Mouse (Mus musculus) liver, postnatal 0 days (tissue): Measurements from ENCODE around the gene Olfr427. TPM values are rescaled to one million over a fixed set of nuclear protein-coding genes. Genes with fewer than 3 reads are reported as not detected.

ENCODE experiments used
- ATAC-seq: fragments of 200-750 bp; cut with Nextera tagmentation; 2 replicates; pipeline ENCODE4 v1.8.0; 2017; ENCODE audit warnings: mild to moderate bottlenecking, moderate library complexity
- DNase-seq: peaks from one replicate; pipeline ENCODE4 v3.0.0-alpha.2; 2016
- H3K27ac ChIP-seq: fragments of 300-500 bp; sonication (generic); 2 replicates; pipeline ENCODE4 v1.5.1; 2014; ENCODE audit warnings: antibody characterized with exemption, moderate library complexity, mild to moderate bottlenecking, low read depth
- H3K27me3 ChIP-seq: fragments of 300-500 bp; sonication (generic); 2 replicates; pipeline ENCODE4 v1.6.1; 2014; ENCODE audit warnings: low read length, control low read depth, mixed read lengths; ENCODE audit not compliant: insufficient read depth
- H3K36me3 ChIP-seq: fragments of 300-500 bp; sonication (generic); replicated peaks from 2 replicates; pipeline ENCODE4 v1.6.1; 2014; ENCODE audit warnings: mild to moderate bottlenecking, control low read depth, low read length, moderate library complexity, mixed read lengths; ENCODE audit not compliant: insufficient read depth
- H3K4me1 ChIP-seq: fragments of 300-500 bp; sonication (generic); 2 replicates; pipeline ENCODE4 v1.6.1; 2014; ENCODE audit warnings: antibody characterized with exemption, mild to moderate bottlenecking, control low read depth; ENCODE audit not compliant: insufficient read depth
- H3K4me2 ChIP-seq: fragments of 300-500 bp; sonication (generic); 2 replicates; pipeline ENCODE4 v1.6.1; 2014; ENCODE audit warnings: low read depth, mild to moderate bottlenecking, low read length, moderate library complexity, mixed read lengths
- H3K4me3 ChIP-seq: fragments of 300-500 bp; sonication (generic); 2 replicates; pipeline ENCODE4 v1.5.1; 2014; ENCODE audit warnings: low read depth, low read length
- H3K9ac ChIP-seq: fragments of 300-500 bp; sonication (generic); replicated peaks from 2 replicates; pipeline ENCODE4 v1.6.1; 2014; ENCODE audit warnings: mild to moderate bottlenecking, moderate library complexity
- H3K9me3 ChIP-seq: fragments of 300-500 bp; sonication (generic); 2 replicates; pipeline ENCODE4 v1.6.1; 2016; ENCODE audit warnings: mild to moderate bottlenecking, control low read depth, low read length, mixed read lengths
- CTCF ChIP-seq: sonication (generic); IDR thresholded peaks from 2 replicates; pipeline ENCODE4 v1.5.1; 2016; ENCODE audit warnings: antibody characterized with exemption, low read depth
- EP300 ChIP-seq: IDR thresholded peaks from 2 replicates; pipeline ENCODE4 v1.6.1; 2016; ENCODE audit warnings: antibody characterized with exemption, low read depth, mild to moderate bottlenecking
- WGBS: fragments of 180-500 bp; shearing (Covaris S2); extraction: QIAGEN DNeasy Blood & Tissue Kit; methylation state at CpG from one replicate; pipeline ENCODE4 v1.1.7; 2014; ENCODE audit not compliant: insufficient replicate concordance; 5-methylcytosine and 5-hydroxymethylcytosine counted together
- polyA plus RNA-seq: library from polyadenylated mRNA; unstranded; fragments of >200 nt; fragmentation: Nextera tagmentation; extraction: Ambion mirVana; gene quantifications from 2 replicates; pipeline ENCODE4 v1.2.1, GENCODE M21; 2015

The Olfr427 gene
- polyA plus RNA-seq, 1 experiment from 2014 or later, result not detected

- H3K27me3 ChIP-seq, result no peaks in the 10 kb centered on the region
- DNase-seq (no peak), ATAC-seq (no peak)
- TF ChIP-seq CTCF (no peak), EP300 (no peak)
- 62% methylated on average over 3 of the region's 3 CpGs for WGBS
- no peak overlapping the region for H3K9ac ChIP-seq
- no peaks in the 10 kb centered on the region for H3K4me1 ChIP-seq
- H3K4me2 ChIP-seq, result no peak overlapping the region
- no peaks in the 10 kb centered on the region for H3K36me3 ChIP-seq
- H3K4me3 ChIP-seq, result no peak overlapping the region
- H3K9me3 ChIP-seq, result no peaks in the 10 kb centered on the region
- no peak overlapping the region for H3K27ac ChIP-seq
Observed at GRCm38 (mm10) chr1:174052981-174053380, 43.7 kb upstream of the Olfr427 start.

GRCm38 (mm10) chr1:174055248-174055647, 41.4 kb upstream of the Olfr427 start:
- WGBS, result 60% methylated on average over 2 of the region's 2 CpGs
- H3K4me3 ChIP-seq, result no peak overlapping the region
- H3K4me2 ChIP-seq, result no peak overlapping the region
- H3K36me3 ChIP-seq, result no peaks in the 10 kb centered on the region
- TF ChIP-seq CTCF (no peak), EP300 (no peak)
- H3K9ac ChIP-seq, result no peak overlapping the region
- H3K27me3 ChIP-seq, result no peaks in the 10 kb centered on the region
- H3K4me1 ChIP-seq, result no peaks in the 10 kb centered on the region
- no peak overlapping the region for H3K27ac ChIP-seq
- DNase-seq, result no peak
- ATAC-seq, result no peak
- H3K9me3 ChIP-seq, result no peaks in the 10 kb centered on the region

- no peak for DNase-seq
- Histone ChIP-seq H3K36me3 (no peaks in the 10 kb centered on the region), H3K4me2 (no peak within 1 kb of the TSS), H3K4me1 (no peaks in the 10 kb centered on the region), H3K27me3 (no peaks in the 10 kb centered on the region), H3K9me3 (no peaks in the 10 kb centered on the region), H3K4me3 (no peak within 1 kb of the TSS), H3K27ac (no peak within 1 kb of the TSS), H3K9ac (no peak within 1 kb of the TSS)
- TF ChIP-seq CTCF, result no peak
- TF ChIP-seq EP300, result no peak
- no peak for ATAC-seq
- WGBS, result 72% methylated on average over 3 of the region's 3 CpGs
Observed at GRCm38 (mm10) chr1:174066305-174066704, 30.4 kb upstream of the Olfr427 start, which contains the start of gene Olfr430. TSS of gene Olfr430 (plus strand) at chr1:174066605.

GRCm38 (mm10) chr1:174084031-174084430, 12.7 kb upstream of the Olfr427 start, which contains the start of gene Olfr429:
TSS of gene Olfr429 (plus strand) at chr1:174084331.
- ATAC-seq (no peak), DNase-seq (no peak)
- no peaks in the 10 kb centered on the region for H3K4me1 ChIP-seq
- H3K4me3 ChIP-seq, result no peak within 1 kb of the TSS
- no peaks in the 10 kb centered on the region for H3K27me3 ChIP-seq
- TF ChIP-seq EP300 (no peak), CTCF (no peak)
- no peaks in the 10 kb centered on the region for H3K9me3 ChIP-seq
- H3K9ac ChIP-seq, result no peak within 1 kb of the TSS
- H3K36me3 ChIP-seq, result no peaks in the 10 kb centered on the region
- WGBS, result 75% methylated on average over 2 of the region's 2 CpGs
- no peak within 1 kb of the TSS for H3K4me2 ChIP-seq
- no peak within 1 kb of the TSS for H3K27ac ChIP-seq

- Histone ChIP-seq H3K27ac (no peak overlapping the region), H3K36me3 (no peaks in the 10 kb centered on the region), H3K4me3 (no peak overlapping the region), H3K27me3 (no peaks in the 10 kb centered on the region), H3K9ac (no peak overlapping the region), H3K4me2 (no peak overlapping the region), H3K9me3 (no peaks in the 10 kb centered on the region), H3K4me1 (no peaks in the 10 kb centered on the region)
- ATAC-seq, result no peak
- peak; percentile 42 for TF ChIP-seq CTCF
- TF ChIP-seq EP300, result no peak
- DNase-seq, result no peak
- WGBS, result 58% methylated on average over 2 of the region's 2 CpGs
Observed at GRCm38 (mm10) chr1:174103735-174104134, 7.0 kb downstream of the Olfr427 start.

DNA sequence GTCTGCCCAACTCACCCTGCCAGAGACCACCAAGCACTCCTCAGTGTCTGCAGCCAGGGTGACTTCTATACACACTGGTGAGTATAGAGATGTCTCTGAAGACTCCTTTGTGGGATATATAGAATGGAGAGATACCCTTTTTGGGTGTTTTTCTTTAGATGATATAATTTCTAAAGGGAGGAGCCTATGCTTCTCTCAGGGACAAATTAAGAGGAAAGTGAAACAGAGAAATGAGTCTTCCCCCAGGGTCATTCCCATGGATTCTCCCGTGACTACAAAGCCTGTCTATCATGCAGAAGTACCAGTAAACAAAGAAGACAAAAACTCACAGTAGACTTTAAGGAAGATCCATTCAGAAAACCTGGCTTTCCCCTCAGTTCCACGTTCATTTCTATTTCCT, 24.4 kb downstream of the Olfr427 start, which contains the start of gene Olfr231:
Olfr231 (minus strand) TSS at position 101 of the 400 bp plus-strand sequence.
- no peak within 1 kb of the TSS for H3K4me2 ChIP-seq
- H3K9me3 ChIP-seq, result no peaks in the 10 kb centered on the region
- TF ChIP-seq EP300, result no peak
- TF ChIP-seq CTCF, result no peak
- H3K4me1 ChIP-seq, result no peaks in the 10 kb centered on the region
- no peak within 1 kb of the TSS for H3K27ac ChIP-seq
- WGBS, result 51% methylated on average over 2 of the region's 2 CpGs
- no peaks in the 10 kb centered on the region for H3K36me3 ChIP-seq
- no peak for DNase-seq
- no peak for ATAC-seq
- H3K27me3 ChIP-seq, result no peaks in the 10 kb centered on the region
- no peak within 1 kb of the TSS for H3K4me3 ChIP-seq
- H3K9ac ChIP-seq, result no peak within 1 kb of the TSS

DNA sequence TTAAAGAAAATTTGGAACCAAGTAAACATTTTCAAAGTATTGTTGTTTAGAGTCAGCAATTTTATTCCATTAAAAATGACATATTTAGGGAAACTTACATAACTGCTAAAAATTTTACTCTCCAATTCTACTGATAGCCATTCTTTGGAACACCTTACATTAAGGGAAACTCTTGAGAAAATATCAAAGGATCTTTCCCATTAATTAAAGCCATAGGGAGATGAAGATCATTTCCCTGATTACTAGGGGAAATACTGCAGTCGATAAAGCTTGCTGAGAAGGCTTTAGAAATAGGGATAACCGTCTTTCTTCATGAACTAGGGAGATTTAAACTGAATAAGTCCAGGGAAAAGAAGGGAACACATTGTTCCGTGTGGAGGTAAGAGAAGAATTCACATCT, 34.5 kb downstream of the Olfr427 start, which contains the start of gene Olfr424:
Olfr424 (plus strand) TSS at position 301 of the 400 bp plus-strand sequence.
- 70% methylated on average over 3 of the region's 3 CpGs for WGBS
- Histone ChIP-seq H3K36me3 (no peaks in the 10 kb centered on the region), H3K4me2 (no peak within 1 kb of the TSS), H3K4me3 (no peak within 1 kb of the TSS), H3K4me1 (no peaks in the 10 kb centered on the region), H3K27me3 (no peaks in the 10 kb centered on the region), H3K9me3 (no peaks in the 10 kb centered on the region), H3K27ac (no peak within 1 kb of the TSS), H3K9ac (no peak within 1 kb of the TSS)
- TF ChIP-seq CTCF (no peak), EP300 (no peak)
- no peak for DNase-seq
- ATAC-seq, result no peak
